27 mouse cellular contexts compared by ENCODE assay signal in the genomic region with DNA sequence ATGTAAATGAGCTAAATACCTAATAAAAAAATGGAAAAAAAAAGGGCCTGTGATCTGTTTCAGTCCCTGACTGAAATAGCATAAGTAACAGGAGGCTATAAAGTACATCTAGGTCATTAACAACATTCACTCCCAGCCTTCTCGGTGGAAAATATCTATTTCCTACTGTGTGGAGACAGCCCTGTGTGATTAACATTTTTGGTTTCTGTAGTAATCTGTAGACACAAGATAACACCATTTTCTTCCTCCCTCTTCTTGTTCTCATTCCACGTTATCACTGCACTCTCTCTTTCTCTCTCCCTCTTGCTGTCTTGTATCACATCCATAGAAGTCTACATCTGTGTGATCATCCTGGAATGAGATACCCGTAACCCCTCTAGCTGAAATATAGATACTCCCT.
"Had no signal": no experiment of that assay in that cellular context is flagged by ENCODE, and none has a peak within 500 bp of the region (broad histone marks: within the 10 kb centered on the region; RNA-seq: fewer than 3 reads in every experiment).

No protein-coding gene starts in this region.

- H3K4me3 ChIP-seq: limb, embryonic 10.5 days; limb, embryonic 12.5 days; limb, embryonic 13.5 days; limb, embryonic 15.5 days; liver, embryonic 12.5 days; liver, embryonic 13.5 days; liver, embryonic 15.5 days; lung, embryonic 15.5 days; megakaryocyte, embryonic 14.5 days; midbrain, embryonic 10.5 days; midbrain, embryonic 12.5 days; midbrain, embryonic 13.5 days; midbrain, embryonic 15.5 days; myocyte had no signal

- H3K9ac ChIP-seq: limb, embryonic 12.5 days; limb, embryonic 13.5 days; limb, embryonic 15.5 days; liver, embryonic 12.5 days; liver, embryonic 13.5 days; liver, embryonic 14.5 days; liver, embryonic 15.5 days; liver, postnatal 0 days; lung, embryonic 14.5 days; lung, embryonic 15.5 days; midbrain, embryonic 12.5 days; midbrain, embryonic 13.5 days; midbrain, embryonic 15.5 days had no signal

- H3K36me3 ChIP-seq: limb, embryonic 10.5 days; limb, embryonic 12.5 days; limb, embryonic 13.5 days; limb, embryonic 15.5 days; liver, embryonic 12.5 days; liver, embryonic 13.5 days; liver, embryonic 15.5 days; lung, embryonic 15.5 days; midbrain, embryonic 10.5 days; midbrain, embryonic 12.5 days; midbrain, embryonic 13.5 days; midbrain, embryonic 15.5 days had no signal

- H3K4me1 ChIP-seq: limb, embryonic 10.5 days; limb, embryonic 12.5 days; limb, embryonic 13.5 days; limb, embryonic 15.5 days; liver, embryonic 12.5 days; liver, embryonic 13.5 days; liver, embryonic 15.5 days; lung, embryonic 15.5 days; megakaryocyte, embryonic 14.5 days; midbrain, embryonic 10.5 days; midbrain, embryonic 12.5 days; midbrain, embryonic 13.5 days; midbrain, embryonic 15.5 days had no signal

- H3K27ac ChIP-seq: limb, embryonic 10.5 days; limb, embryonic 12.5 days; limb, embryonic 13.5 days; limb, embryonic 15.5 days; liver, embryonic 12.5 days; liver, embryonic 13.5 days; liver, embryonic 14.5 days; liver, embryonic 15.5 days; lung, embryonic 15.5 days; macrophage; midbrain, embryonic 10.5 days; midbrain, embryonic 12.5 days; midbrain, embryonic 13.5 days; midbrain, embryonic 15.5 days had no signal

- H3K27me3 ChIP-seq: limb, embryonic 12.5 days; limb, embryonic 13.5 days; limb, embryonic 15.5 days; liver, embryonic 12.5 days; liver, embryonic 13.5 days; liver, embryonic 15.5 days; lung, embryonic 15.5 days; megakaryocyte, embryonic 14.5 days; midbrain, embryonic 12.5 days; midbrain, embryonic 13.5 days; midbrain, embryonic 15.5 days had no signal

- H3K9me3 ChIP-seq: limb, embryonic 10.5 days; limb, embryonic 12.5 days; limb, embryonic 13.5 days; limb, embryonic 15.5 days; liver, embryonic 12.5 days; liver, embryonic 13.5 days; liver, embryonic 15.5 days; lung, embryonic 15.5 days; megakaryocyte, embryonic 14.5 days; midbrain, embryonic 10.5 days; midbrain, embryonic 12.5 days; midbrain, embryonic 13.5 days; midbrain, embryonic 15.5 days had no signal

- DNase-seq: left cerebral cortex, postnatal 4 days; liver; liver, embryonic 13.5 days; liver, postnatal 0 days; lung, adult 18-20 months; lung, adult 2 months; lung, embryonic 14.5 days; lung, postnatal 10 days; lung, postnatal 14 days; lung, postnatal 36 days; lung, postnatal 4 days; midbrain, embryonic 14.5 days had no signal
